Mouse (Mus musculus) heart, postnatal 14 days (tissue): Measurements from ENCODE around the gene Commd8. TPM values are rescaled to one million over a fixed set of nuclear protein-coding genes. Genes with fewer than 3 reads are reported as not detected.

Experiments
- DNase-seq, 2 experiments: peaks; one replicate each; pipeline ENCODE4 v3.0.0; 2021 to 2022
- intact Hi-C: fragments of 180-260 bp; cut with DNase I; formaldehyde crosslinking; loops from one replicate; pipeline ENCODE4 v1.15.1; 2025
- long read RNA-seq, 2 experiments: library from polyadenylated mRNA; stranded (forward); transcript quantifications; one replicate each; pipeline ENCODE4 v2.0.0; 2021
- total RNA-seq, 2 experiments: library from RNA; stranded (reverse); gene quantifications; 2 replicates each; pipeline ENCODE4 v1.2.3; 2021

The Commd8 gene
- 10 to 100 TPM; 34.4 to 37.8 TPM for total RNA-seq
- long read RNA-seq, experiment 1, transcript Commd8-201 (5 exons, 3,895 nt) = major isoform, 20 of 29 reads
- long read RNA-seq, experiment 1, partial matches to known transcripts = 1 of 29 reads
- long read RNA-seq, experiment 1, other reads (novel, unspliced or antisense) = 7 of 29 reads
- long read RNA-seq, experiment 2, transcript Commd8-201 (5 exons, 3,895 nt) = major isoform, 21 of 30 reads
- long read RNA-seq, experiment 2, partial matches to known transcripts = 0 of 30 reads
- long read RNA-seq, experiment 2, other reads (novel, unspliced or antisense) = 8 of 30 reads

DNA sequence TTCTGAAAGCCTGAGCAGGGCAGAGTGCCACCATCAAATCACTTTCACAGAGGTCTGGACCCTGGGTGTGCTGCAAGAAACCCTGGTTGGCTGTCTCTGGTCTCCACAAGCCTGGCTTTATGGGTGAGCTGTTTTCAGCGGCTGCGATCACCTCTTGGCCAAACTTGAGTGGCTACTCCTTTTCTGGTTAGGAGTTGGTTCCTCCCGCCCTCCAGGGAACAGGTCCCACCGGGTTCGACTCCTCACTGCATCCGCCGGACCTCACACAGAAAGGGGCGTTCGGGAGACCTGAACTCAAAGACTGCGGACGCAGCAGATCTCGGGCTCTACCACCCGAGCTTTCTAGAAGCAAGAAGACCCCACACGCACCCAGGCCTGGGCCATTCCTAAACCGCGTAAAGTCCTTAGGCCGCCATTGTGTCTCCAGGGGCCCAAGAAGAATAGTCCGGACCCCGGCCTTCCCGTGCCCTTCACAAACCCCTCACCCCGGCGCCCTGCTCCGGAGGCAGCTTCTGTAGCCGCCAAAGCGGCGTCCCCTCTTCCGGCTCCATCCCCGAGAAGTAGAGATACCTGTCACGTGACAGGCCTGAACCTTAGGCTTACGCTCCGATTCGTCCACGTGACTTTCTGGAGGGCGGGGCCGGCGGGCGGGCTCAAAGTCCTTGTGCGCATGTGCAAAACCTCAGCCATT, at the start of gene Commd8:
Gene Commd8, minus strand, starts transcription at position 596 of the 691 bp plus-strand sequence.
- peak; percentile 93 to 97 for DNase-seq
- intact Hi-C loops = no loop called here

- no peak for DNase-seq
- intact Hi-C loops = no loop called here
These were observed 43.8 kb upstream of the Commd8 start for GRCm38 (mm10) chr5:72211741-72212140.

DNA sequence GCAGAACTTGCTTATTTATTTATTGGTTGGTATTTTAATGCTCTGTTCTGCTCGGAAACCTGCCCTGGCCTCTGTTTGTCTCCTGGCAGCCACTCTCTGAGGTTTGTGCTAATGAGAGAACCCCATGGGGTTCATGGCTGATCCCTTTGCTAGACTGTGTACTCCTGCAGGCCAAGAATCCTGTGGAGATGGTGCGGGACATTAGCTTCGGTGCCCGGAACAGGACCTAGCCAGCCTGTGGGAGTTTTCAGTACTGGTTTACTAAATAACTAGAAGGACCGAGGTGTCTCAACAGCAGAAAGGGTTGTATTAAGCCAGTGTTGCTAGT, 42.8 kb upstream of the Commd8 start:
- intact Hi-C loops = no loop called here
- no peak for DNase-seq

- intact Hi-C loops = no loop called here
- DNase-seq = no peak
These were observed 42.3 kb upstream of the Commd8 start for GRCm38 (mm10) chr5:72210123-72210811.

DNA sequence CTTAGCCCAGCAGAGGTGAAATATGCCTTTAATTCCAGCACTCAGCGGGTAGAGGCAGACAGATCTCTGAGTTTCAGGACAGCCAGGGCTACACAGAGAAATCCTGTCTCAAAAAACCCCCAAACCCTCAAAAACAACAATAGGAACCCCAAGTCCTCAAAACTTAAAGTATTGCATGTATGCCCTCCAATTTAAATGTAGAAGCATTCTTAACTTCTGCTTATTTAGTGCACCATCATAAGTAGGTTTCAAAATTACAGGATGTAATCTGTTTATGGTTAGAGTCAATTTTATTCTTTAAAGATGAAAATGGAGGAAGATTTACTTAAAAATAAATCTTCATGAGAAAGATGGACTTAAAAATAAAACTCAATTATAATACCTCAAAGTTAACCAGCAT, 40.5 kb upstream of the Commd8 start:
- intact Hi-C loops = no loop called here
- DNase-seq = no peak

DNA sequence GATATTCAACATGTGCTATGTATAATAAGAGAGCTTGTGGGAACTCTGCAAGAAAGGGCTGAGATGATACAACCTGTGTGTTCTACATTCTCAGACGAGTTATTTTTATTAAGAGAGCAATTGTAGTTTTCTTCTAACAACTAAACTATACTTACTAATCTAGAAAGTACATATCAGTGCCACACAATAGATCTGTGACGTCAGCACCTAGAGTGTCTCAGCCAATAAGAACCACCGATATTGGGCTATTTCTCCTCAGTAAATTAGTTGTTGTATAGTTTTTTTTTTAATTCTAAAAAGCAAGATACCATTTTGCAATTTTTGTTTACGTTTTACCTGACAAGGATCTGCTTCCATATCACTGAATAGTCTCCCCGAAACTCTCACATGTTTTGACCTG, 37.3 kb upstream of the Commd8 start:
- intact Hi-C loops = no loop called here
- DNase-seq = no peak

GRCm38 (mm10) chr5:72204507-72204906, 36.5 kb upstream of the Commd8 start:
- no peak for DNase-seq

GRCm38 (mm10) chr5:72203734-72204073, 35.7 kb upstream of the Commd8 start:
- DNase-seq = no peak
- intact Hi-C loops = loop anchor here (2.0 kb wide), 1 partner anchor 65 kb away; no protein-coding TSS in a partner anchor

More at GRCm38 (mm10) chr5:72204507-72204906, 36.5 kb upstream of the Commd8 start:
- intact Hi-C loops = no loop called here

- peak; percentile 95 to 96 for DNase-seq
- intact Hi-C loops = loop anchor here (2.0 kb wide), 1 partner anchor 66 kb away; no protein-coding TSS in a partner anchor
These were observed 35.2 kb upstream of the Commd8 start for GRCm38 (mm10) chr5:72203028-72203733.

DNA sequence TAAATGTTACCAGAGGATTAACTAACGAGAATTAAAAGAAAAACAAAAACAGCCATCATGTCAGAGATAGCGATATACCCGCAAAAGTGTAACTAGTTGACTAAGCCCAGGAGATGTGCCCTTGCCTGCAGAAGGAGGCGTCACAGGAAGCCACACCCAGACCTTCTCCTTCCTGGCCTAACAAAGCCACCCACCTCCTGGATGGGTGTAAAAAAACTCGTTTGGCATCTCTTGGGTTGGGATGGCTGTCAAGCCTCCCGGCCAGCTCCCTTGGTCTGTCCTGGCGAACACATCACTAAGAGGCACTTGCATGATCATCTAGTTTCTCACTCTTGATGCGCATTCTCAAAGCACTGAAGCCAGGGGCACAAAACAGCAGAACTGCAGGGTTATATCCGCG, 34.0 kb upstream of the Commd8 start:
- intact Hi-C loops = loop anchor here (2.0 kb wide), 1 partner anchor 67 kb away; no protein-coding TSS in a partner anchor
- peak; percentile 39 to 45 for DNase-seq

DNA sequence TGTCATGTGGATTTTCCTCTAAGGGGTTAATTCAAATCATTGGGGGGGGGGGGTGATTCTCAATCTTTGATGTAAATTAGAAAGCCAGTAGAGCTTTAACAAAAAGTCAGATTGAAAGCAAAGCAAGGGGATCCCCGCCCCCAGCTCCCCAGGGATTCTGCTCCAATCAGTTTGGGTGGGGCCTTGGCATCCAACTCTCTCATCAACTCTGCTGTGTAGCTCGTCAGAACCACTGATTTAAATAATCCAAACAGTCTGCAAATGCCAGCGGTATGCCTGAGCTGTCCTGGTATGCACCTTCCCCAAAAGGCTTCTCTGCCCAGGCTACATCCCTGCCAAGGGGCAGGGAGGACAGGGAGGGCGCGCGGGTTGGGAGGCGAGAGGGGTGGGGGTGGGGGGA, 33.6 kb upstream of the Commd8 start:
- DNase-seq = peak; percentile 64 to 69
- intact Hi-C loops = no loop called here

DNA sequence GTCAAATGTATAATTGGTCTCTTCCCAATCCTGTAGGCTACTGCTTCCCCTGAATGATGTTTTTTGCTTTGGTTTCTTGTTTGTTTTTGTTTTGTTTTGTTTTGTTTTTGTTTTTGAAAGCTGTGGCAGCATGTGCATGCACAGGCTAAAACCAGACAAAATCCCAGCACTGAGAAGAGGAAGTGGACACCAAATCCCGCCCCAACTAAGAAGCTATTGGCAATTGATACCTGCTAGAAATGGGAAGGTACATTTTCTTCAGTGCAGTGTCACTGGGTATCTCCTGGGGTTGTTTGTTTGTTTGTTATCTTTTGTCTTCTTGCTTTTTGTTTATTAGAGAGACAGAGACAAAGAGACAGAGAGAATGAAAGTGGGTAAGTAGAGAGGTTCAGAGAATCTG, 27.5 kb upstream of the Commd8 start:
- intact Hi-C loops = no loop called here
- no peak for DNase-seq

- intact Hi-C loops = no loop called here
- no peak for DNase-seq
These were observed 23.9 kb upstream of the Commd8 start for GRCm38 (mm10) chr5:72191932-72192331.

GRCm38 (mm10) chr5:72191154-72191553, 23.2 kb upstream of the Commd8 start:
- intact Hi-C loops = no loop called here
- no peak for DNase-seq

DNA sequence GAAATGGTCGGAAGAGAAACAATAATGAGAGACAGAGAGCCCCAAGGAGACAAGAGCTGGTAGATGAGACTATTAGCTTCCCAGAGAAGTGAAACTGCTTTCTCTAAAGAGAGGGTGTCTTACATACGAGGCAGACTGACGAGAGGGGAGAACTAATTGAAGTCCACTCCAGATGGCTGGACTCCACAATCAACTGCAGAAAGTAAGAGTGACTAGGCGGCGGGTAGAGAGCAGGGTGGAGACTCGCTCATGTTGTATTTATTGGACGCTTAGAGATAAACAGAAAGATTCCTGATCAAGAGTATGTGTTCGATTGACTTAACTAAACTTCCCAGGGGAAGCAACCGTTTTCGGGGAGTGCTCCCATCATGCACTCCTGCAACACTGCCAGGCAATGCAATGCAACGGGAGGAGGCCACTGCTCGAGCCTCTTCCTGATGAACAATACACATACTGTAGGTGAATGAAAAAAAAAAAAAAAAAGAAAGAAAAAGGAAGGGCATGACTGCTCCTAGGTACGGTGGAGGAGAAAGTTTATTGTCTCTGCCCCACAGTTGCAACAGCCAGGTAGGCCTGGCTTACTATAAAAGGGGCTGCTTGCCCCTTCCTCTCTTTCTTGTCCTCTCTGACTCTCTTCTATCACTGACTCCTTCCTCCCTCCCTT, 16.6 kb upstream of the Commd8 start:
- DNase-seq = no peak
- intact Hi-C loops = no loop called here

- peak; percentile 12 to 16 for DNase-seq
- intact Hi-C loops = no loop called here
These were observed 15.9 kb upstream of the Commd8 start for GRCm38 (mm10) chr5:72183929-72184328.

DNA sequence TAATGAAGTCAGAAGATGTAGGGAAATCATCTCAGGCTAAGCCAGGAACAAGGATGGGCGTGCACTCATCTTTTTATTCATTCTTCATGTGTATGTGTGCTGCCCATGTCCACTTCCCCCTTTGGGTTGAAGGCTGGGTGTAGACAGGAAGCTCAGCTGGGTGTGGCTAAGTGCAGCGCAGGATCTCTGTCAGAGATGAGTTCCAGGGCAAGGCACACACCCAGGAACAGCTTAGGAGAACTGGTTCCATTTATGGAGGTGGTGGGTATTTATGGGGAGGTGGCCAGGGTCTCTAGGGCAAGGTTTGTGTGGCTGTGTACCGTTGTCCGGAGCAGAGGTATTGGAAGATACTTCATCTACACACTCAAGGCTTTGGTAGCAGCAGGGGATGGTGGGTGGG, 14.8 kb upstream of the Commd8 start:
- DNase-seq = peak in 1 of 2 experiments; percentile 12
- intact Hi-C loops = no loop called here

- intact Hi-C loops = no loop called here
- no peak for DNase-seq
These were observed 13.2 kb upstream of the Commd8 start for GRCm38 (mm10) chr5:72181194-72181593.

GRCm38 (mm10) chr5:72175530-72175929, 7.5 kb upstream of the Commd8 start:
- intact Hi-C loops = loop anchor here (1.0 kb wide), 1 partner anchor 94 kb away; no protein-coding TSS in a partner anchor
- DNase-seq = no peak

DNA sequence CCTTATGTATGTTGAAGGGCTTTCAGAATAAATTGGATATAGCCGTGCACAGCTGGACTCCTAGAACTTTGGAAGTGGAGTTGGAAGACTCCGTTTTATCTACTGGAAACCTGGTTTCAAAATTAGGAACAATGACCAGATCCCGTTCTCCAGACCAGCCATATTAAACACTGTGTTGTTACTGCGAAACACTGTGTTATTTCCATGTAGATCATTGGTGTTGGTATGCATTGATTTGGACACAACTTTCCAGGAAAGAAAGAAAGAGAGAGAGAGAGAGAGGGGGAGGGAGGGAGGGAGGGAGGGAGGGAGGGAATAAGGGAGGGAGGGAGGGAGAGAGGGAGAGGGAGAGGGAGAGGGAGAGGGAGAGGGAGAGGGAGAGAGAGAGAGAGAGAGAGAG, 7.1 kb upstream of the Commd8 start:
- intact Hi-C loops = loop anchor here (1.0 kb wide), 1 partner anchor 94 kb away; no protein-coding TSS in a partner anchor
- no peak for DNase-seq
